15 mouse cellular contexts compared by ENCODE assay signal in genomic region chr17:14994140-14994539, GRCm38 (mm10). TPM values are rescaled to one million over a fixed set of nuclear protein-coding genes. Genes with fewer than 3 reads are reported as not detected.
"Had no signal": no experiment of that assay in that cellular context is flagged by ENCODE, and none has a peak within 500 bp of the region (broad histone marks: within the 10 kb centered on the region; RNA-seq: fewer than 3 reads in every experiment).

No protein-coding gene starts in this region.

RNA-seq across cellular contexts. Expression of gene Gm3417, which starts 15.6 kb away (rescaled TPM):
- total RNA-seq: common myeloid progenitor, adult 5-6 weeks; forebrain, postnatal 0 days; gastrocnemius, adult 18-20 months; gastrocnemius, adult 2 months; gastrocnemius, adult 8-10 months; gastrocnemius, postnatal 14 days; gastrocnemius, postnatal 25 days; gastrocnemius, postnatal 36 days; heart, adult 18-20 months; heart, adult 2 months had no signal
- polyA plus RNA-seq: embryonic facial prominence, embryonic 11.5 days; embryonic facial prominence, embryonic 12.5 days; embryonic facial prominence, embryonic 13.5 days; forebrain, embryonic 13.5 days; frontal cortex, adult 2 months; heart, adult 2 months had no signal
